Mouse (Mus musculus): ENCODE results near the gene Pkd1l2.

Gene Pkd1l2

DNA sequence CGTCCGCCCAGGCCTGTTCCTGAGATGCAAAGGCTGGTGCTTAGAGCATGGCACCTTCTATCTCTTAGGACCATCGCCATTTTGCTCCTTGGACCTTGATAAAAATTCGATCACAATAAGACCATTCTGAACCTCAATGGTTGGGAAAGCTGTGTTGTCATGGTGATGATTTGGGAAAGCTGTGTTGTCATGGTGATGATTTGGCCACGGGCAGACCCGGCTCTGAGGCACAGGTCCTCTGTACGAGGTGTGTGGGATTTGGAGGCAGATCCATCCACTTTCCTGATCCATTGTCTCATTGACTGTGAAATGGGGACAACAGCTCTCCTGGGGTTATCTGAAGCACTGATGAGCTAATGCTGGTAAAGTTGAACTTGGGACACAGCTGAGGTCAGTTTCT lies 42.4 kb downstream of the Pkd1l2 start:
- no peak for ATAC-seq (ENCODE audit: insufficient number of reproducible peaks, low FRiP score, low TSS enrichment)

GRCm38 (mm10) chr8:117037374-117037935 lies 44.8 kb downstream of the Pkd1l2 start:
- no peak for ATAC-seq (ENCODE audit: insufficient number of reproducible peaks, low FRiP score, low TSS enrichment)

DNA sequence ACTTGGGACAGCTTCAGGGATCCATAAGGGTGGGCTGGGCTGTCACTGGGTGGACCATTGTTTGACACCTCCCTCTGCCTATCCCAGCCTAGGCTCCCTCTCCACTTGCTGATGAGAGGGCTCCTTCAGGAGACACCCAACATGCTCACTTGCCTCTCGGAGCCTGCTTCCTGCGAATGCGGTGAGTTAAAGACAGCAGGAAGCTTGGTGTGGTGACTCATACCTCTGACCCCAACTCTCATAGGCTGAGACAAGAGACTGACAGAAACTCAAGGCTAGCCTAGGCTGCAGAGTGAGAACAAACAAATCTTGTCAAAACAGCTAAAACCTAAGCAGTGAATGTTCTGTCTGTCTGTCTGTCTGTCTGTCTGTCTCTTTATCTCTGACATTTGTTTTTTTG lies 48.9 kb downstream of the Pkd1l2 start:
- ATAC-seq (ENCODE audit: insufficient number of reproducible peaks, low FRiP score, low TSS enrichment) = no peak

DNA sequence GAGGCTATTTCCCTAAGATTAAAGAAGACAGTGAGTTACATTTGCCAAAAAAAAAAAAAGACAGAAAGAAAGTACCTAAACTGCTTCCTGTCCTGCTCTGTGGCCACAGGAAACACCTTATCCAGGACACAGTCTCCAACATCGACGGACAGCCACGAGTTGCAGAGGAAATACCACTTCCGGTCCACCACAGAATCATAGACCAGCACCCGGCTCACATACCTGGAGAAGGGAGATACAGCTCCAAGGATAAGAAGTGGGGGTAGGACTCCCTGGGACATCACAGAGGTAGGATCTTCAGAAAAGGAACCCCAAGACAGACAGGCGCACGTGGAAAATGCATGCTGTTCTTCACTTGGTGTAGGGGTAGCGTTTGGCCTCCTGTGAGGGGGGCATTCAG lies 49.6 kb downstream of the Pkd1l2 start:
- ATAC-seq (ENCODE audit: insufficient number of reproducible peaks, low FRiP score, low TSS enrichment) = no peak

GRCm38 (mm10) chr8:117031476-117031875 lies 50.8 kb downstream of the Pkd1l2 start:
- no peak for ATAC-seq (ENCODE audit: insufficient number of reproducible peaks, low FRiP score, low TSS enrichment)

DNA sequence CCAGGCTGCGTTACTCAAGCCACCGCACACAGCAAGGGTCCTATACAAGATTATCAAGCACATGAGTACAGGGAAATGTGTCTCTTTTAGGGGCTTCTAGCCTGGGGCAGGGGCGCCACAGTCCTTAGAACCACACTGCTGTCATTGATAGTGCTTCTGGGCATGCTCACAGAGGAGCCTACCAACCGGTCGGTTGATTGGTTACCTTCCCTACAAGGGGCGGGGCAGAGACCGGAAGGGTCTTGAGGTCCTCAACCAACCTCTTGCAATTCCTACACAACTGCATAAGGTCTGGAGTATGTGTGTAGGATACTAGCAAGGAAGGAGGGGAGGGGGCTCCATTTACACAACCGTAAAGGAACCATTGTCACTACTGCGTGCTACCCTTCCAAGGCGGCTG lies 53.6 kb downstream of the Pkd1l2 start:
- no peak for ATAC-seq (ENCODE audit: insufficient number of reproducible peaks, low FRiP score, low TSS enrichment)

- no peak for ATAC-seq (ENCODE audit: insufficient number of reproducible peaks, low FRiP score, low TSS enrichment)
These were observed 54.6 kb downstream of the Pkd1l2 start for GRCm38 (mm10) chr8:117027601-117028000.

DNA sequence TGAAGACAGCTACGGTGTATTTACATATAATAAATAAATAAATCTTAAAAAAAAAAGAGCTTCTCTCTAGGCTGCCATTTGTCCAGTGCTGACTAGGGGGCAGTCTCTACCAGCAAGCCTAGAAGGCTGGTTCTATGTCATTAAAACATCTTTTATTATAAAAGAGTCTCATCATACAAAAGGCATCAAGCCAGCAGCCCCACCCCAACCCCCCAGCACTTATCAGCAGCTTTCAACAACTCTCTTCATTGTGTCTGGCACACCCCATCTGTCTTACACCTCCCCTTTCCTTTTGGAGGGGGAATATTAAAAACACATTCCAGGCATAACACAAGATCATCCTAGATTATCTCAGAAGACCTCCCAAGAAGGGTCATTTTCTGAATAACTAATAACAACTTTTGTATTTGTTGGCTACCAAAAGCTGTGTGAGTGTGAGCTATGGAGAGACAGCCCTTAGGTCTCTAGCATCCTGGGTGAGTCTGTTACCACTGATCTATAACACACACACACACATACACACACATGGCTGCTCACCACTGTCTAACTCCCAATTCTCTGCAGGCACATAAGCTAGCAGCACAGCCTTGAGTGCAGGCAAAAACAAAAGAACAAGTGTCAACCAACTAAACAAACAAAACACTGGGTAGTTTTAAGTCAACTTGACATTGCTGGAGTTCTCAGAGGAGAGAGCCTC lies 59.8 kb downstream of the Pkd1l2 start:
- ATAC-seq (ENCODE audit: insufficient number of reproducible peaks, low FRiP score, low TSS enrichment) = no peak

DNA sequence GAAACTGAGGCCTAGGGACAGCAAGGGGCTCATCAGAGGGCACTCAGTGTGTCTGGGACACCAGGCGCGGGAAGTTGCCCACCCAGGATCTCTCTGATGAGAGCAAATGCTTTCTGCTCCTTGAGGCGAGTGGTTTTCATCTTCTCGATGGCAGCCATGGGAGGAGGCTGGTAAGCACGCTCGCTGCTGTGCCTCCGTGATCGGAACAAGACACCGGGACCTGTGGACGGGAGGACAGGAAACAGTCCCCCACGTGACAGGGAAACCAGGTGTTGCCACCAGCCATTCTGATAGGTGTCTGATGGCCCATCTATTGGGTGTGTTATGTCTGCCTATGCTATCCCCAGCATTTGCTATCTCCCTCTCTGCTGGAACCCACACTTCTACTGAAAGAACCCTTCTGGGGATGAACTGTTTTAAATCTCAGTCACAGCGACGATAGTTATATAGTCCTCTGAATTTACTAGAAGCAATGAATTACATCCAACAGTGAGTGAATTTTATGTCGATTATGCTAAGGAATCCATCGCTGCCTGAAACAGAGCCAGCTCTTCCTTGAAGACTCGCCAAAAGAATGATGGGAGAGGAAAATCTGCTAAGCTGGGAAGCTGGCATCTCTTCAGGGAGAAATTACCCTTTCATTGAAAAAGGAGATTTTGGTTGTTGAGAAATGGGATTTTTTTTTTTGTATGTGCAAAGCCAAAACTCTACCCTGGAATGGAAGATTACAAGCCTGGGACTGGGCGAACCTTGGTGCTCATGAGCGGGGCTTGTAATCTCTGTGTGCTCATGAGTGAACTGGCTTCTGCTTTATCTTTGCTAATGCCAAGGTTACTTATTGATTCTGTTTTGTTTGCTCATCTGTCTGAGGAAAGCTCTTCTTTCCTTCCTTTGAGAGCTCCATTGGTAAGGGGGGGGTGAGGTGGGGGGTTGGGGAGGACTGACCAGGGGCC lies 62.6 kb downstream of the Pkd1l2 start:
- ATAC-seq (ENCODE audit: insufficient number of reproducible peaks, low FRiP score, low TSS enrichment) = no peak

GRCm38 (mm10) chr8:117017896-117018295 lies 64.4 kb downstream of the Pkd1l2 start:
- no peak for ATAC-seq (ENCODE audit: insufficient number of reproducible peaks, low FRiP score, low TSS enrichment)

- ATAC-seq (ENCODE audit: insufficient number of reproducible peaks, low FRiP score, low TSS enrichment) = no peak
These were observed 65.2 kb downstream of the Pkd1l2 start for GRCm38 (mm10) chr8:117017006-117017405.

GRCm38 (mm10) chr8:117015670-117016069 lies 66.6 kb downstream of the Pkd1l2 start:
- ATAC-seq (ENCODE audit: insufficient number of reproducible peaks, low FRiP score, low TSS enrichment) = no peak

GRCm38 (mm10) chr8:117011366-117011765 lies 70.9 kb downstream of the Pkd1l2 start:
- no peak for ATAC-seq (ENCODE audit: insufficient number of reproducible peaks, low FRiP score, low TSS enrichment)

GRCm38 (mm10) chr8:116994016-116994716 lies 88.1 kb downstream of the Pkd1l2 start:
- ATAC-seq (ENCODE audit: insufficient number of reproducible peaks, low FRiP score, low TSS enrichment) = no peak

DNA sequence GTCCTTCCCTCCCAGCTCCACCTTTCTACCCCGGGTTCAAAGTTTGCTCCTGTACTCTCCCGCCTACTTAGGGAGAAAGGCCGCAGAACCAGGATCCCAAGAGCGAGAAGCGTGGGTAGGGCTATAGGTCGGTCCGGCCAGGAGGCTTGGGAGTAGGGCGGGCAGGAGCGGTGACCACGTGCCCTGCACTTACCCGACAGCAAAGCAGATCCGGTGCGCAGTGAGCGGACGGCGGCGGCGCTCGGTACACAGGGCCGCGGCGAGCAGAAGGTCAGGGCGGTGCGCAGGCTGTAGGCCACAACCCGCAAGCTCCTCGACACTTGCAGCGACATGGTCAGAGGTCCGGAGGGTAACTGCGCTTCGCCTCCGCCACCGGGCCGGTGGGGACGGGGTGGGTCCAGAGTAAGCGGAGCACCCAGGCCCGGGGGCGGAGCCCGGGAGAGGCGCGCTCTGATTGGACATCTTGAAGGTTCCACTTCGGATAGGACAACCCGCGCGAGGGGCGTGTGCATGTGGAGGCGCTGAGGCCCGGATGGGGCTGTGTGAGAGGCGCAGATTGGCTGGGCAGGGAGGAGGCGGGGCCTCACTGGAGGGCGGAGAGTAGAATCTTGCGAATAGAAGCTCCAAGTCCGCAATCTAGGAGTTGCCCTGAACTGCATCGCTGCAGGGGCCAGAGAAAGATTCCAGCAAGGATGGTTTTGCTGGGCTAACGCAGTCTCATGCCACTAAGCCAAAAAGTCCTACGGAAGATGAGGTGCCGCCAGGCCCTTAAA lies 89.0 kb downstream of the Pkd1l2 start, which contains the start of gene Gcsh:
TSS of gene Gcsh (minus strand) at position 443 of the 773 bp plus-strand sequence.
- ATAC-seq (ENCODE audit: insufficient number of reproducible peaks, low FRiP score, low TSS enrichment) = peak; percentile 99

DNA sequence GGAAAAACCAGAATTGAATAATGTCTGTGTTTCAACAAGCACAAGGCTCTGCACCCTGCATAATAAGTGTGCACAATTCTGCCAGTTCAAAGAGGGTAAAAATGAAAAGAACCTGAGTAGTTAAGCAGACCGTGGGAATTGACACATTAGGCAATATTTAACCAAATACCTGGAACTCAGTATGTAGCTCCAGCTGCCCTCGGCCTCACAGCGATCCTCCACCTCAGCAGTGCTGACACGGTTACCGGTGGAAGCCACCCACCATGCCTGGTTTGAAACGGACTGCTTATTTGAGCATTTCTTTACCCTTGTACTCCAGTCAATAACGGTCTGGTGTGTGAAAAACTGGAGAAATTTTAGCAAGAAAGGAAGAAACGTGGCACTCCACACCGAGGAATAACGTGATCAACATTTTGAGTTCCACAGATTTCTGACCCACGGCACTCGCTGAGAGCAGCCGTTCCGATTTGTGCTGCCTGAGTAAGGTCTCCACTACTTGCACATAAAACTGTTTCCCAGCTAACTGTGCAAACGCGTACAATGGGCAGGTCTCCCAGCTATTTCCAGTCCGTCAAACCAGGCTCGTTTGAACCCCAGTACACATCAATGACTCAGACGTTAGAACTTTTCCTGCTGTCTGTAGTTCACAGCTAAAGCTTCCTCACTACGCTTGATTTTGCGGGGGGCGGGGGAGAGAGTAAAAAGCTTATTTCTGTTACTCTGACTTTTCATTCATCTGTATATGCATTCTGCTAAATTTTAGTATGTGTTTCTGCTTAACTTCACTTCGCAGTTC lies 89.9 kb downstream of the Pkd1l2 start:
- no peak for ATAC-seq (ENCODE audit: insufficient number of reproducible peaks, low FRiP score, low TSS enrichment)

GRCm38 (mm10) chr8:116991241-116991640 lies 91.0 kb downstream of the Pkd1l2 start:
- no peak for ATAC-seq (ENCODE audit: insufficient number of reproducible peaks, low FRiP score, low TSS enrichment)

- no peak for ATAC-seq (ENCODE audit: insufficient number of reproducible peaks, low FRiP score, low TSS enrichment)
These were observed 92.4 kb downstream of the Pkd1l2 start for GRCm38 (mm10) chr8:116989842-116990241.

DNA sequence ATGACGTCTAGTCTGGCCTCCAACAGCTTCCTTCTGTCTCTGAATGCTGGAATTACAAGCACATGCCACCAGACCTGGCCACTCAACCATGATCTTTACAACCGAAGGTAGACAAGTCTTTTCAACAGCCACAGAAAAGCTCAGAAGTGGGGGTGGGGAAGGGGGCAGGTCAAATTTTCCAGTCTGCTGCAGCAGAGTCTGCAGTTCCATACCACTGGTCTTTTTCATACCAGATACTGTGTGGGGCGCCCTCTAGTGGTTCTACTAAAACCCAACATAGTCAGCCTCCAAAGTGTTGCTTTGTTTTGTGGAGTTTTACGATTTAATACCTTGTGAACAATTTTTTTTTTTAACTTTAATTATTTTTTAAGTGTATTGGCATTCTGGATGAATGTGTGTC lies 102.1 kb downstream of the Pkd1l2 start:
- no peak for ATAC-seq (ENCODE audit: insufficient number of reproducible peaks, low FRiP score, low TSS enrichment)
